Mouse (Mus musculus): ENCODE results near the gene Ints3.

- TF ChIP-seq CTCF (conservative IDR thresholded peaks at IDR 0.05; ENCODE audit: low read length) = no peak
- no peak for TF ChIP-seq NANOG (IDR thresholded peaks at IDR 0.05; ENCODE audit: borderline replicate concordance, low read length)
Observed at GRCm38 (mm10) chr3:90465686-90466310, 32.4 kb upstream of the Ints3 start, which contains the start of gene Npr1.

Data from E14TG2a.4 (cell line).